Mouse (Mus musculus) small intestine, adult 2 months (tissue): ENCODE measurements around the gene Pidd1.

Experiments used
- CTCF ChIP-seq: fragments of 200-500 bp; IDR thresholded peaks from 2 replicates; pipeline ENCODE4 v1.5.1; 2012; ENCODE audit warnings: low read depth, mild to moderate bottlenecking, control low read depth, inconsistent platforms, low read length, moderate library complexity, mixed read lengths; ENCODE audit not compliant: insufficient replicate concordance, insufficient read length; ENCODE audit errors: extremely low read depth
- POLR2A ChIP-seq: fragments of 200-500 bp; IDR thresholded peaks from 2 replicates; pipeline ENCODE4 v1.6.1; 2012; ENCODE audit warnings: low read depth, mild to moderate bottlenecking, control low read depth, inconsistent platforms, low read length, moderate library complexity

DNA sequence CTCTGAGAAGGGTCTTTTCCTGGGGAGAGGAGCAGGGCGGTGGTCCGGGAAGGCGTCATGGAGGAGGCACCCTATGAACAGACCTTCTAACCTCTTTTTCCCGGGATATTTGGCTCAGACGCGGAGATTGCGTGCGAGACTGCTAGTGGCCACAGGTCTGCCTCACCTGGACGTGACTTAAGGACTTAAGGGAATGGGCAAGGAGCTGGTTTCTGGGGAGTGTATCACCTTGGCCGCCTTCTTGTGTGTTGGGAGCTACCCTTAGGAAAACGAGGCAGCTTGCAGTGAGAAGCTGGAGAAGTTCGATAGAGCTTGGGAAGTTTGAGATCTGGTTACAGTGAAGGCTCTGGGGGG is 32.0 kb upstream of the Pidd1 start:
- TF ChIP-seq POLR2A (no peak), CTCF (no peak)
